ENCODE assay signal across 16 mouse cellular contexts in the genomic region with DNA sequence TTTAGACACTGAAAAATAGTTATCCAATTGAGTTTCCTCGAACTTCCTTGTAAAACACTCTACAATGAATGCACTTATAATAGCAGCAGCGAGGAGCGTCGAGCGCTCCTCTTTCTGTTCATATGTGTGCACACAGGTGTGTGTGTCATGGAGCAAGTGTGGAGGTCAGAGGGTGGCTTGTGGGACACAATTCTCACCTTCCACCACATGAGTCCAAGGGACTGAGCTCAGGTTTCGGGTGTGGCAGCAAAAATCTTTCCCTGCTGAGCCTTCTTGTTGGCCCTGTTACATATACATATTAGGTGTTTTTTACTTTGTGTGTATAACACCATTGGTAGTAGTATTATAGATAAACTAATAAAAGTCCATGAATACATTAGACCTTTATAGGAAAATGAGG.
"Had no signal": no experiment of that assay in that cellular context is flagged by ENCODE, and none has a peak within 500 bp of the region (broad histone marks: within the 10 kb centered on the region; RNA-seq: fewer than 3 reads in every experiment).

No protein-coding gene starts in this region.

- H3K27ac ChIP-seq: gastrocnemius, adult 2 months; heart, embryonic 10.5 days; intestine, embryonic 15.5 days; left cerebral cortex, adult 2 months had no signal

- H3K27me3 ChIP-seq: heart, embryonic 12.5 days; hindbrain, embryonic 12.5 days; intestine, embryonic 15.5 days had no signal

- H3K36me3 ChIP-seq: heart, embryonic 10.5 days; heart, embryonic 12.5 days; hindbrain, embryonic 10.5 days; hindbrain, embryonic 12.5 days; intestine, embryonic 15.5 days; limb, embryonic 10.5 days; limb, embryonic 12.5 days had no signal

- H3K4me2 ChIP-seq: heart, embryonic 12.5 days; hindbrain, embryonic 12.5 days; intestine, embryonic 15.5 days; liver, embryonic 11.5 days had no signal

- H3K4me3 ChIP-seq: gastrocnemius, adult 2 months; heart, embryonic 10.5 days; heart, embryonic 12.5 days; hindbrain, embryonic 10.5 days; hindbrain, embryonic 12.5 days; intestine, embryonic 15.5 days; layer of hippocampus, adult 2 months; left cerebral cortex, adult 2 months; limb, embryonic 10.5 days; limb, embryonic 12.5 days had no signal

- DNase-seq: gastrocnemius, adult 2 months; gastrocnemius, postnatal 25 days; layer of hippocampus, postnatal 36 days; liver had no signal

- ATAC-seq: inflammation-experienced regulatory T-cells, adult 6 months; intestine, embryonic 15.5 days had no signal

- H3K9ac ChIP-seq: heart, embryonic 12.5 days; hindbrain, embryonic 12.5 days; hindbrain, embryonic 14.5 days; intestine, embryonic 15.5 days; limb, embryonic 12.5 days had no signal

- H3K9me3 ChIP-seq: heart, embryonic 10.5 days; heart, embryonic 12.5 days; hindbrain, embryonic 12.5 days; intestine, embryonic 15.5 days; limb, embryonic 10.5 days; limb, embryonic 12.5 days had no signal

- H3K4me1 ChIP-seq: heart, embryonic 12.5 days had no signal
